Mouse (Mus musculus): ENCODE results near the gene Cxcr5.

DNA sequence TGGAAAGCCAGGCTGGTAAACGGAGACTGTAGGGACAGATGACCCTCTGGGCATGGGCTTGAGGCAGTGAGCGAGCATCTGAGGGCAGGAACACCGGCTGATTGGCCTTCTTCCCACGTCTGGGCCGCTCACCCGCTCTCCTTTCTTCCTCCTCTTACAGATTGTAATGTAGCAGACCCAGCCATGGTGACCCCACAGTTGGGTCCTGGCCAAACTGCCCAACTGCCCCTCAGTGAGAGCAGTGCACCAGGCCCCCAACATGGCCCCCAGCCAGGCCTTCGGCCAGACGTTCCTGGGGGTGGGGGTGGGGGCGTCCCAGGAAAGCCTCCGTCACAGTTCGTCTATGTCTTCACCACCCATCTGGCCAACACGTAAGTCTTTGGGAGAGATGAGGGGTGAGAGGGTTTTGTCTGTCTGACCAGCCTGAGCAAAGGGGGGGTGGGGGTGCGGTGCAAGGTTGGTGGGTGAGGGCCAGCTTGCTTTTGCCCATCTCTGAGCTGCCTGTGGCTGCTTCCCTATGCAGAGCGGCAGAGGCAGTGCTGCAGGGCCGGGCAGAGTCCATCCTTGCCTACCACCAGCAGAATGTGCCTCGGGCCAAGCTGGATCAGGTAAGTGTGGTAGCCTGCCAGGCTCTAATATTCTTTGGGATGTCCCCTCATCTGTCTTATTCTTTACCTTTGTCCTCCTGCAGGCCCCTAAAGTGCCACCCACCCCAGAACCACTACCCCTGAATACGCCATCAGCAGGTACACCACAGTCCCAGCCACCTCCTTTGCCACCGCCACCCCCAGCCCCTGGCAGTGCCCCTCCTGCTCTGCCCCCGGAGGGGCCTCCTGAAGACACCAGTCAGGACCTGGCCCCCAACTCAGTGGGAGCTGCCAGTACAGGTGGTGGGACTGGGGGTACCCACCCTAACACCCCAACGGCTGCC, 56.5 kb downstream of the Cxcr5 start:
- no peak for TF ChIP-seq CTCF (IDR thresholded peaks at IDR 0.05; ENCODE audit: low read depth)
- no peak for TF ChIP-seq EP300 (optimal IDR thresholded peaks at IDR 0.05)
